Mouse (Mus musculus): ENCODE results near the gene Plek. TPM values are rescaled to one million over a fixed set of nuclear protein-coding genes. Genes with fewer than 3 reads are reported as not detected.

Plek gene
- total RNA-seq, 4 experiments from 2014 or later = 3.6 to 7.9 (median 4.4) TPM

- no peak for DNase-seq (ENCODE audit: low spot score)
Observed at GRCm38 (mm10) chr11:17000353-17001334, 51.5 kb downstream of the Plek start.

GRCm38 (mm10) chr11:16999933-17000332 is 52.2 kb downstream of the Plek start:
- no peak for DNase-seq (ENCODE audit: low spot score)

GRCm38 (mm10) chr11:16999387-16999786 is 52.8 kb downstream of the Plek start:
- no peak for DNase-seq (ENCODE audit: low spot score)

- no peak for DNase-seq (ENCODE audit: low spot score)
Observed at GRCm38 (mm10) chr11:16997465-16997864, 54.7 kb downstream of the Plek start.

GRCm38 (mm10) chr11:16996818-16997217 is 55.4 kb downstream of the Plek start:
- DNase-seq (ENCODE audit: low spot score) = no peak

- DNase-seq (ENCODE audit: low spot score) = no peak
Observed at GRCm38 (mm10) chr11:16992880-16993279, 59.3 kb downstream of the Plek start.

- no peak for DNase-seq (ENCODE audit: low spot score)
Observed at GRCm38 (mm10) chr11:16989885-16990284, 62.3 kb downstream of the Plek start.

- DNase-seq (ENCODE audit: low spot score) = no peak
Observed at GRCm38 (mm10) chr11:16987745-16988328, 64.3 kb downstream of the Plek start.

GRCm38 (mm10) chr11:16986550-16987187 is 65.5 kb downstream of the Plek start:
- no peak for DNase-seq (ENCODE audit: low spot score)

GRCm38 (mm10) chr11:16978161-16978707 is 73.9 kb downstream of the Plek start:
- DNase-seq (ENCODE audit: low spot score) = no peak

GRCm38 (mm10) chr11:16977611-16978010 is 74.6 kb downstream of the Plek start:
- DNase-seq (ENCODE audit: low spot score) = no peak

- DNase-seq (ENCODE audit: low spot score) = peak; percentile 26
Observed at GRCm38 (mm10) chr11:16976937-16977336, 75.2 kb downstream of the Plek start.

- DNase-seq (ENCODE audit: low spot score) = no peak
Observed at GRCm38 (mm10) chr11:16973086-16973485, 79.1 kb downstream of the Plek start.

GRCm38 (mm10) chr11:16972027-16972426 is 80.2 kb downstream of the Plek start:
- DNase-seq (ENCODE audit: low spot score) = no peak

- DNase-seq (ENCODE audit: low spot score) = no peak
Observed at GRCm38 (mm10) chr11:16969650-16970049, 82.5 kb downstream of the Plek start.

- DNase-seq (ENCODE audit: low spot score) = peak; percentile 33
Observed at GRCm38 (mm10) chr11:16967806-16968205, 84.4 kb downstream of the Plek start.

- DNase-seq (ENCODE audit: low spot score) = no peak
Observed at GRCm38 (mm10) chr11:16958520-16958919, 93.7 kb downstream of the Plek start.

- DNase-seq (ENCODE audit: low spot score) = no peak
Observed at GRCm38 (mm10) chr11:16957030-16957429, 95.2 kb downstream of the Plek start.

GRCm38 (mm10) chr11:16956115-16956862 is 95.9 kb downstream of the Plek start:
- no peak for DNase-seq (ENCODE audit: low spot score)

- no peak for DNase-seq (ENCODE audit: low spot score)
Observed at GRCm38 (mm10) chr11:16951761-16952010, 100.5 kb downstream of the Plek start.

GRCm38 (mm10) chr11:16950976-16951760 is 101.0 kb downstream of the Plek start, which contains the start of gene Fbxo48:
Fbxo48 (plus strand) TSS chr11:16951375.
- DNase-seq (ENCODE audit: low spot score) = peak; percentile 98
